In genomic region chr6:8160001-8160400, GRCm38 (mm10) we compare ENCODE assay signal across 14 mouse cellular contexts. TPM values are rescaled to one million over a fixed set of nuclear protein-coding genes. Genes with fewer than 3 reads are reported as not detected.
"Had no signal": no experiment of that assay in that cellular context is flagged by ENCODE, and none has a peak within 500 bp of the region (broad histone marks: within the 10 kb centered on the region; RNA-seq: fewer than 3 reads in every experiment).

No protein-coding gene starts in this region.

- DNase-seq: gastrocnemius, postnatal 14 days; gastrocnemius, postnatal 36 days; heart, adult 11 months; heart, adult 2 months; heart, postnatal 14 days; heart, postnatal 36 days; kidney, adult 18-20 months; kidney, adult 8-10 months; kidney, postnatal 10 days; kidney, postnatal 25 days; kidney, postnatal 4 days; layer of hippocampus, postnatal 36 days; left cerebral cortex, postnatal 4 days had no signal

RNA-seq across cellular contexts. Expression of gene Col28a1, which starts 32.4 kb away (rescaled TPM):
- total RNA-seq: hematopoietic stem cell, adult 5-6 weeks had no signal
